Mouse (Mus musculus) liver, embryonic 11.5 days (tissue): Measurements from ENCODE around the gene 1110008L16Rik. TPM values are rescaled to one million over a fixed set of nuclear protein-coding genes. Genes with fewer than 3 reads are reported as not detected.

Source experiments
- ATAC-seq: fragments of 200-750 bp; cut with Nextera tagmentation; replicated peaks from 2 replicates; pipeline ENCODE4 v1.8.0; 2017; ENCODE audit warnings: moderate number of reproducible peaks, mild to moderate bottlenecking, moderate TSS enrichment, moderate library complexity; ENCODE audit not compliant: low FRiP score
- DNase-seq: peaks from one replicate; pipeline ENCODE4 v3.0.0-alpha.2; 2017; ENCODE audit warnings: low spot score
- H3K27ac ChIP-seq: fragments of 300-500 bp; sonication (generic); 2 replicates; pipeline ENCODE4 v1.5.1; 2014; ENCODE audit warnings: mild to moderate bottlenecking, low read depth, low read length, control low read depth
- H3K27me3 ChIP-seq: fragments of 300-500 bp; sonication (generic); replicated peaks from 2 replicates; pipeline ENCODE4 v1.6.1; 2014; ENCODE audit warnings: low read length, mixed read lengths; ENCODE audit not compliant: control insufficient read depth, insufficient read depth
- H3K36me3 ChIP-seq: fragments of 300-500 bp; sonication (generic); 2 replicates; pipeline ENCODE4 v1.6.1; 2014; ENCODE audit warnings: mild to moderate bottlenecking, low read length, moderate library complexity, mixed read lengths; ENCODE audit not compliant: control insufficient read depth, insufficient read depth
- H3K4me1 ChIP-seq: fragments of 300-500 bp; sonication (generic); replicated peaks from 2 replicates; pipeline ENCODE4 v1.6.1; 2014; ENCODE audit warnings: low read length, mixed read lengths; ENCODE audit not compliant: control insufficient read depth, insufficient read depth
- H3K4me2 ChIP-seq: fragments of 300-500 bp; sonication (generic); 2 replicates; pipeline ENCODE4 v1.6.1; 2014; ENCODE audit warnings: mild to moderate bottlenecking, control low read depth, moderate library complexity
- H3K4me3 ChIP-seq: fragments of 300-500 bp; sonication (generic); 2 replicates; pipeline ENCODE4 v1.5.1; 2014; ENCODE audit warnings: low read depth, low read length, control low read depth
- H3K9ac ChIP-seq: fragments of 300-500 bp; sonication (generic); 2 replicates; pipeline ENCODE4 v1.6.1; 2014; ENCODE audit warnings: low read depth, low read length, control low read depth
- H3K9me3 ChIP-seq: fragments of 300-500 bp; sonication (generic); 2 replicates; pipeline ENCODE4 v1.6.1; 2016; ENCODE audit warnings: low read length, inconsistent platforms, mixed read lengths; ENCODE audit not compliant: control insufficient read depth
- WGBS: fragments of 180-500 bp; shearing (Covaris S2); extraction: QIAGEN DNeasy Blood & Tissue Kit; methylation state at CpG from one replicate; pipeline ENCODE4 v1.1.7; 2014; 5-methylcytosine and 5-hydroxymethylcytosine counted together
- polyA plus RNA-seq: library from polyadenylated mRNA; unstranded; fragments of >200 nt; fragmentation: Nextera tagmentation; extraction: Ambion mirVana; gene quantifications from 2 replicates; pipeline ENCODE4 v1.2.1, GENCODE M21; 2014

The 1110008L16Rik gene
- polyA plus RNA-seq, 1 experiment from 2014 or later: 19.0 TPM

- no peak for ATAC-seq
- Histone ChIP-seq H3K4me2 (no peak overlapping the region), H3K4me1 (no peaks in the 10 kb centered on the region), H3K27me3 (no peaks in the 10 kb centered on the region), H3K9me3 (no peaks in the 10 kb centered on the region), H3K4me3 (no peak overlapping the region), H3K36me3 (peaks cover 24% of the 10 kb centered on the region), H3K27ac (no peak overlapping the region), H3K9ac (no peak overlapping the region)
- DNase-seq: no peak
- WGBS: 95% methylated on average over 5 of the region's 5 CpGs
Measured at GRCm38 (mm10) chr12:55415255-55415654, 115.9 kb downstream of the 1110008L16Rik start.

- Histone ChIP-seq H3K9ac (no peak overlapping the region), H3K4me1 (no peaks in the 10 kb centered on the region), H3K9me3 (no peaks in the 10 kb centered on the region), H3K36me3 (peaks cover 26% of the 10 kb centered on the region), H3K4me3 (no peak overlapping the region), H3K4me2 (no peak overlapping the region), H3K27me3 (no peaks in the 10 kb centered on the region), H3K27ac (no peak overlapping the region)
- no peak for ATAC-seq
- DNase-seq: no peak
- 76% methylated on average over 1 of the region's 1 CpGs for WGBS
Measured at GRCm38 (mm10) chr12:55415762-55416161, 116.4 kb downstream of the 1110008L16Rik start.

- H3K4me1 ChIP-seq: no peaks in the 10 kb centered on the region
- no peak for DNase-seq
- no peak for ATAC-seq
- peaks cover 17% of the 10 kb centered on the region for H3K36me3 ChIP-seq
- no peak overlapping the region for H3K4me2 ChIP-seq
- no peaks in the 10 kb centered on the region for H3K9me3 ChIP-seq
- H3K4me3 ChIP-seq: no peak overlapping the region
- H3K27ac ChIP-seq: no peak overlapping the region
- 91% methylated on average over 24 of the region's 24 CpGs for WGBS
- H3K9ac ChIP-seq: no peak overlapping the region
- no peaks in the 10 kb centered on the region for H3K27me3 ChIP-seq
Measured at GRCm38 (mm10) chr12:55420220-55420619, 120.8 kb downstream of the 1110008L16Rik start.

DNA sequence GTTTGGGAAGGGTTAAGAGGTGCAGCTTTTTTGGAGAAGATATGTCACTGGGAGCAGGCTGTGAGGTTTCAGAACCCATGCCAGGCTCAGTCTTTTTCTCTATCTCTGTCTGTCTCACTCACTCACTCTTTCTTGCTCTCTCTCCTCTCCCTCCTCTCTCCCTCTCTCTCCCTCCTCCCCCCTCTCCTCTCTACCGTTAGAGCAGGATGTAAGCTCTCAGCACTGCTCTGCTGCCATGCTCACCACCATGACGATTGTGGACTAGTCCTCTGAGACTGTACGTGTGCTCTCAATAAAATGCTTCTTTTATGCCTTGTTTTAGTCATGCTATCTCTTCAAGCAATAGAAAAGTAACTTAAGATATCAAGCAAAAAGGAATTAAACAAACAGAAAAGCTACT lies 122.7 kb downstream of the 1110008L16Rik start:
- Histone ChIP-seq H3K4me1 (no peaks in the 10 kb centered on the region), H3K27ac (no peak overlapping the region), H3K9ac (no peak overlapping the region), H3K9me3 (no peaks in the 10 kb centered on the region), H3K36me3 (peaks cover 10% of the 10 kb centered on the region; the same call in 1 of the 2 replicates), H3K27me3 (no peaks in the 10 kb centered on the region), H3K4me3 (no peak overlapping the region), H3K4me2 (no peak overlapping the region)
- DNase-seq: no peak
- WGBS: 34% methylated on average over 3 of the region's 3 CpGs
- no peak for ATAC-seq

DNA sequence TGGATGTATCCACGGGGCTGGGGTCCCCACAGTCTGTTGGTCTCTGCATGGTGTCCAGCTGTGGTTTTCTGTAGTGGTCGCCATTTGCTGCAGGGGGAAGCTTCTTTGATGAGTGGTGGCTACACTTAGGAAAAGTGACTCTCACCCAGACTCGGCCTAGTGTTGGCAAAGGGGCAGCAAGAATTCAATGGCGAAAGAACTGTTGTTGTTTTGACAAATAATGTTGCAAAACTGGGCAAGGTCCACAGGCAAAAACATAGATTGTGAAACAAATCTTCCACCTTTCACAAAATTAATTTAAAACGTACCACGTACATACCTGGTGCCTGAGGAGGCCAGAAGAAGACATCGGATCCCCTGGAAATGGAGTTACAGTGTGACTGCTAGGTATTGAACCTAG lies 126.9 kb downstream of the 1110008L16Rik start:
- Histone ChIP-seq H3K9ac (no peak overlapping the region), H3K27me3 (no peaks in the 10 kb centered on the region), H3K4me2 (no peak overlapping the region), H3K4me1 (no peaks in the 10 kb centered on the region), H3K27ac (no peak overlapping the region), H3K36me3 (no peaks in the 10 kb centered on the region), H3K9me3 (no peaks in the 10 kb centered on the region), H3K4me3 (no peak overlapping the region)
- DNase-seq (no peak), ATAC-seq (no peak)
- 87% methylated on average over 7 of the region's 7 CpGs for WGBS

- Histone ChIP-seq H3K4me1 (no peaks in the 10 kb centered on the region), H3K9ac (no peak overlapping the region)
Measured at GRCm38 (mm10) chr12:55429201-55429600, 129.8 kb downstream of the 1110008L16Rik start.

GRCm38 (mm10) chr12:55429956-55430355 lies 130.6 kb downstream of the 1110008L16Rik start:
- H3K9me3 ChIP-seq: no peaks in the 10 kb centered on the region
- 72% methylated on average over 4 of the region's 4 CpGs for WGBS
- H3K27ac ChIP-seq: no peak overlapping the region
- no peaks in the 10 kb centered on the region for H3K27me3 ChIP-seq
- DNase-seq (no peak), ATAC-seq (no peak)
- H3K4me1 ChIP-seq: no peaks in the 10 kb centered on the region
- no peaks in the 10 kb centered on the region for H3K36me3 ChIP-seq
- no peak overlapping the region for H3K9ac ChIP-seq
- no peak overlapping the region for H3K4me3 ChIP-seq
- H3K4me2 ChIP-seq: no peak overlapping the region

More at GRCm38 (mm10) chr12:55429201-55429600, 129.8 kb downstream of the 1110008L16Rik start:
- Histone ChIP-seq H3K4me3 (no peak overlapping the region), H3K27ac (no peak overlapping the region), H3K27me3 (no peaks in the 10 kb centered on the region), H3K4me2 (no peak overlapping the region), H3K36me3 (no peaks in the 10 kb centered on the region), H3K9me3 (no peaks in the 10 kb centered on the region)
- ATAC-seq: no peak
- WGBS: 82% methylated on average over 8 of the region's 8 CpGs
- DNase-seq: no peak

Other genes with a start within 250 kb of the 1110008L16Rik start
- gene 2700097O09Rik, start 219.5 kb upstream of the 1110008L16Rik start, polyA plus RNA-seq: 46.1 and 48.4 TPM in 2 replicates
- gene Srp54a, start 219.3 kb upstream of the 1110008L16Rik start, polyA plus RNA-seq: 151 and 179 TPM in 2 replicates
- gene Fam177a, start 175.1 kb upstream of the 1110008L16Rik start, polyA plus RNA-seq: 17.8 and 18.4 TPM in 2 replicates
- 50.2 and 52.0 TPM in 2 replicates for gene Srp54b, start 144.5 kb upstream of the 1110008L16Rik start, polyA plus RNA-seq
- 0.27 TPM in 1 of 2 replicates, not detected in the other for gene 1700047I17Rik2, start 100.0 kb upstream of the 1110008L16Rik start, polyA plus RNA-seq
- 70.9 and 76.3 TPM in 2 replicates for gene Srp54c, start 69.4 kb upstream of the 1110008L16Rik start, polyA plus RNA-seq
- 18.9 and 21.7 TPM in 2 replicates for gene Ppp2r3c, start 3.4 kb downstream of the 1110008L16Rik start, polyA plus RNA-seq
- 410 and 426 TPM in 2 replicates for gene Psma6, start 84.6 kb downstream of the 1110008L16Rik start, polyA plus RNA-seq
- 25.8 TPM in 2 replicates for gene Nfkbia, start 193.1 kb downstream of the 1110008L16Rik start, polyA plus RNA-seq